Mouse (Mus musculus) brain, embryonic 14.5 days (tissue): ENCODE measurements around the gene Zfp704.

Source experiments
- CTCF ChIP-seq: fragments of 200-500 bp; IDR thresholded peaks from 2 replicates; pipeline ENCODE4 v1.5.1; 2012; ENCODE audit warnings: inconsistent platforms, mild to moderate bottlenecking, moderate library complexity, borderline replicate concordance; ENCODE audit not compliant: insufficient read depth, insufficient read length; ENCODE audit errors: extremely low read depth
- POLR2A ChIP-seq: fragments of 200-500 bp; IDR thresholded peaks from 2 replicates; pipeline ENCODE4 v1.6.1; 2012; ENCODE audit warnings: mild to moderate bottlenecking, inconsistent platforms, borderline replicate concordance; ENCODE audit not compliant: poor library complexity, insufficient read depth, insufficient read length, severe bottlenecking; ENCODE audit errors: extremely low read depth

DNA sequence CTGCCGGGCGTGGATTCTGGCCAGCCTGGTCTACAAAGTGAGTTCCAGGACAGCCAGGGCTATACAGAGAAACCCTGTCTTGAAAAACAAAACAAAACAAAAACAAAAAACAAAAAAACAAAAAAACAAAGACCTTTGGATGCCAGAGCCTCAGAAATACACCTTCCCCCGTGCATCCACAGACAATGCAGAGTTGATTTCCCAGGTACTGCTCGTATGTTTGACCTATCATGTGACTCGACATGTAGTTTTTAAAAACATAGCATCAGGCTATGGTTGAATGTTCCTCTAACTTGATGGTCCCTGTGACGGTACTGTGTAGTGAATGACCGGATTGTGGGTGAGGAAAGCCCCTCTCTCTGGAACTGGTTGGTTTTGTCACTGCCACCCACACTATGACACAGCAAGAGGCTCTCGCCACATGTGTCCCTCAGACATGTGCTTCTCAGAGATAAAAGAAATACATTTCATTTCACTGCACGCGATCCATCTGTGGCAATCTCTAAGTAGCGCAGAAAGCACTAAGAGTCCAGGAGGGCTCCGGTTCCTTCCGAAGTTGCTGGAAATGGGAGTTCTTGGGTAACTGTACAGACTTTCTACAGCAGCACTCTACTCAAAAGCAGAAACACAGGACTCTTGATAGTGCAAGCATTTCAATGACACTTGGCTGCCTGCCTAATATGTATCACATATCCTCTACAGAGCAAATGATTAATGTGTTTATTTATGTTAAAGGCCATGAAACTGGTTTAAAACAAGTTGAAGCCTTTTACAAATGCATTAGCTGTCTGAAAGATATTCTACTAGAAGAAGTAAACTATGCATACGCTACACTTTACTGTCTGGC lies 28.7 kb downstream of the Zfp704 start:
- no peak for TF ChIP-seq CTCF
- no peak for TF ChIP-seq POLR2A
